Mouse (Mus musculus) embryonic fibroblast, embryonic 13.5 days (primary cell): ENCODE data around the gene Amph. TPM values are rescaled to one million over a fixed set of nuclear protein-coding genes. Genes with fewer than 3 reads are reported as not detected.

ENCODE experiments used
- H3K27ac ChIP-seq: 2 replicates; pipeline ENCODE4 v1.5.1; 2012; ENCODE audit warnings: low read length, control low read depth, inconsistent platforms; ENCODE audit not compliant: insufficient read depth
- H3K4me1 ChIP-seq: 2 replicates; pipeline ENCODE4 v1.6.1; 2011; ENCODE audit warnings: low read length; ENCODE audit not compliant: control insufficient read depth, insufficient read depth
- H3K4me3 ChIP-seq: 2 replicates; pipeline ENCODE4 v1.5.1; 2011; ENCODE audit warnings: mild to moderate bottlenecking, control low read depth, low read length; ENCODE audit not compliant: insufficient read depth
- CTCF ChIP-seq: IDR thresholded peaks from 2 replicates; pipeline ENCODE4 v1.5.1; 2011; ENCODE audit warnings: mild to moderate bottlenecking, control low read depth, low read length, moderate library complexity, borderline replicate concordance; ENCODE audit not compliant: insufficient read depth
- POLR2A ChIP-seq: IDR thresholded peaks from 2 replicates; pipeline ENCODE4 v1.6.1; 2011; ENCODE audit warnings: low read depth, mild to moderate bottlenecking, control low read depth, low read length, moderate library complexity
- polyA plus RNA-seq: library from polyadenylated mRNA; stranded (reverse); fragments of >200 nt; gene quantifications from 2 replicates; pipeline ENCODE4 v1.2.4, GENCODE M21; 2011; ENCODE audit warnings: low read depth; ENCODE audit not compliant: missing spikeins, insufficient read length

The Amph gene
- polyA plus RNA-seq, 1 experiment, result 0.63 TPM

- no peak for TF ChIP-seq CTCF
- H3K27ac ChIP-seq, result no peak overlapping the region
- no peak overlapping the region for H3K4me3 ChIP-seq
- no peaks in the 10 kb centered on the region for H3K4me1 ChIP-seq
Measured at GRCm38 (mm10) chr13:18957028-18957427, 9.0 kb downstream of the Amph start.

- TF ChIP-seq POLR2A (no peak), CTCF (no peak)
- H3K4me3 ChIP-seq, result no peak overlapping the region
- no peaks in the 10 kb centered on the region for H3K4me1 ChIP-seq
- H3K27ac ChIP-seq, result no peak overlapping the region
Measured at GRCm38 (mm10) chr13:18972571-18972970, 24.6 kb downstream of the Amph start.

- H3K4me3 ChIP-seq, result no peak overlapping the region
Measured at GRCm38 (mm10) chr13:18974351-18974750, 26.3 kb downstream of the Amph start.

GRCm38 (mm10) chr13:18987266-18987665 lies 39.3 kb downstream of the Amph start:
- Histone ChIP-seq H3K4me1 (no peaks in the 10 kb centered on the region), H3K27ac (no peak overlapping the region), H3K4me3 (no peak overlapping the region)
- TF ChIP-seq POLR2A (no peak), CTCF (no peak)

More at GRCm38 (mm10) chr13:18974351-18974750, 26.3 kb downstream of the Amph start:
- H3K27ac ChIP-seq, result no peak overlapping the region
- no peaks in the 10 kb centered on the region for H3K4me1 ChIP-seq
- TF ChIP-seq POLR2A, result no peak
- no peak for TF ChIP-seq CTCF

- H3K4me3 ChIP-seq, result no peak overlapping the region
- H3K4me1 ChIP-seq, result no peaks in the 10 kb centered on the region
- H3K27ac ChIP-seq, result no peak overlapping the region
- TF ChIP-seq CTCF, result no peak
- TF ChIP-seq POLR2A, result no peak
Measured at GRCm38 (mm10) chr13:18988323-18988722, 40.3 kb downstream of the Amph start.

- TF ChIP-seq POLR2A, result no peak
- no peak for TF ChIP-seq CTCF
- Histone ChIP-seq H3K4me3 (no peak overlapping the region), H3K4me1 (no peaks in the 10 kb centered on the region), H3K27ac (no peak overlapping the region)
Measured at GRCm38 (mm10) chr13:18989185-18989714, 41.2 kb downstream of the Amph start.

GRCm38 (mm10) chr13:19002502-19002901 lies 54.5 kb downstream of the Amph start:
- H3K27ac ChIP-seq, result no peak overlapping the region
- TF ChIP-seq POLR2A (no peak), CTCF (no peak)
- no peaks in the 10 kb centered on the region for H3K4me1 ChIP-seq
- H3K4me3 ChIP-seq, result no peak overlapping the region

GRCm38 (mm10) chr13:19004406-19004805 lies 56.4 kb downstream of the Amph start:
- TF ChIP-seq CTCF (no peak), POLR2A (no peak)
- Histone ChIP-seq H3K4me1 (no peaks in the 10 kb centered on the region), H3K4me3 (no peak overlapping the region), H3K27ac (no peak overlapping the region)

- TF ChIP-seq POLR2A, result no peak
- TF ChIP-seq CTCF, result no peak
- no peak overlapping the region for H3K4me3 ChIP-seq
- no peaks in the 10 kb centered on the region for H3K4me1 ChIP-seq
- no peak overlapping the region for H3K27ac ChIP-seq
Measured at GRCm38 (mm10) chr13:19008440-19008839, 60.4 kb downstream of the Amph start.

GRCm38 (mm10) chr13:19014825-19015375 lies 66.9 kb downstream of the Amph start:
- Histone ChIP-seq H3K27ac (no peak overlapping the region), H3K4me1 (no peaks in the 10 kb centered on the region), H3K4me3 (no peak overlapping the region)
- TF ChIP-seq POLR2A, result no peak
- TF ChIP-seq CTCF, result no peak
